Mouse (Mus musculus) midbrain, embryonic 12.5 days (tissue): ENCODE data around the gene Jade2. TPM values are rescaled to one million over a fixed set of nuclear protein-coding genes. Genes with fewer than 3 reads are reported as not detected.

ENCODE experiments used
- ATAC-seq: fragments of 200-750 bp; cut with Nextera tagmentation; 2 replicates; pipeline ENCODE4 v1.8.0; 2017; ENCODE audit warnings: low read depth, moderate TSS enrichment, moderate library complexity; ENCODE audit not compliant: low FRiP score
- H3K27ac ChIP-seq: fragments of 300-500 bp; sonication (generic); replicated peaks from 2 replicates; pipeline ENCODE4 v1.5.1; 2016; ENCODE audit warnings: mild to moderate bottlenecking
- H3K27me3 ChIP-seq: fragments of 300-500 bp; sonication (generic); 2 replicates; pipeline ENCODE4 v1.6.1; 2016; ENCODE audit warnings: mild to moderate bottlenecking
- H3K36me3 ChIP-seq: fragments of 300-500 bp; sonication (generic); 2 replicates; pipeline ENCODE4 v1.6.1; 2016
- H3K4me1 ChIP-seq: fragments of 300-500 bp; sonication (generic); 2 replicates; pipeline ENCODE4 v1.6.1; 2016
- H3K4me2 ChIP-seq: fragments of 300-500 bp; sonication (generic); replicated peaks from 2 replicates; pipeline ENCODE4 v1.6.1; 2016; ENCODE audit warnings: mild to moderate bottlenecking, moderate library complexity
- H3K4me3 ChIP-seq: fragments of 300-500 bp; sonication (generic); 2 replicates; pipeline ENCODE4 v1.5.1; 2016; ENCODE audit warnings: mild to moderate bottlenecking
- H3K9ac ChIP-seq: fragments of 300-500 bp; sonication (generic); replicated peaks from 2 replicates; pipeline ENCODE4 v1.6.1; 2016; ENCODE audit warnings: mild to moderate bottlenecking, moderate library complexity
- H3K9me3 ChIP-seq: fragments of 300-500 bp; sonication (generic); 2 replicates; pipeline ENCODE4 v1.6.1; 2016; ENCODE audit warnings: mild to moderate bottlenecking
- WGBS: fragments of 180-500 bp; shearing (Covaris S2); methylation state at CpG from one replicate; pipeline ENCODE4 v1.1.7; 2016; 5-methylcytosine and 5-hydroxymethylcytosine counted together
- polyA plus RNA-seq: library from polyadenylated mRNA; unstranded; fragments of >200 nt; fragmentation: Nextera tagmentation; extraction: Ambion mirVana; gene quantifications from 2 replicates; pipeline ENCODE4 v1.2.1, GENCODE M21; 2016

The Jade2 gene
- polyA plus RNA-seq, 1 experiment from 2014 or later: 0.43 TPM

GRCm38 (mm10) chr11:51875792-51876195 lies 18.3 kb upstream of the Jade2 start:
- Histone ChIP-seq H3K9me3 (0 out of 2 replicates have a peak, but pooled peaks cover 3% of the 10 kb centered on the region), H3K36me3 (no peaks in the 10 kb centered on the region), H3K4me3 (no peak overlapping the region), H3K4me2 (no peak overlapping the region), H3K27ac (no peak overlapping the region), H3K9ac (no peak overlapping the region), H3K27me3 (no peaks in the 10 kb centered on the region), H3K4me1 (no peaks in the 10 kb centered on the region)
- WGBS: 25% methylated on average over 4 of the region's 4 CpGs
- no peak for ATAC-seq

- Histone ChIP-seq H3K4me3 (no peak overlapping the region), H3K4me1 (no peaks in the 10 kb centered on the region), H3K9me3 (0 out of 2 replicates have a peak, but pooled peaks cover 1% of the 10 kb centered on the region), H3K4me2 (no peak overlapping the region), H3K27me3 (no peaks in the 10 kb centered on the region), H3K27ac (no peak overlapping the region), H3K36me3 (no peaks in the 10 kb centered on the region), H3K9ac (no peak overlapping the region)
- no peak for ATAC-seq
- WGBS: 81% methylated on average over 1 of the region's 1 CpGs
Measured at GRCm38 (mm10) chr11:51875086-51875485, 17.6 kb upstream of the Jade2 start.

- H3K4me3 ChIP-seq: no peak overlapping the region
- H3K27me3 ChIP-seq: no peaks in the 10 kb centered on the region
- no peak for ATAC-seq
- WGBS: 90% methylated on average over 7 of the region's 7 CpGs
- no peak overlapping the region for H3K27ac ChIP-seq
- no peaks in the 10 kb centered on the region for H3K36me3 ChIP-seq
- no peaks in the 10 kb centered on the region for H3K4me1 ChIP-seq
- H3K4me2 ChIP-seq: no peak overlapping the region
- H3K9me3 ChIP-seq: no peaks in the 10 kb centered on the region
- H3K9ac ChIP-seq: no peak overlapping the region
Measured at GRCm38 (mm10) chr11:51874266-51875036, 17.0 kb upstream of the Jade2 start.

- Histone ChIP-seq H3K4me3 (no peak overlapping the region), H3K27ac (no peak overlapping the region), H3K9me3 (no peaks in the 10 kb centered on the region), H3K4me1 (no peaks in the 10 kb centered on the region), H3K27me3 (no peaks in the 10 kb centered on the region), H3K9ac (no peak overlapping the region), H3K36me3 (no peaks in the 10 kb centered on the region), H3K4me2 (no peak overlapping the region)
- no peak for ATAC-seq
- 91% methylated on average over 5 of the region's 5 CpGs for WGBS
Measured at GRCm38 (mm10) chr11:51873141-51873540, 15.7 kb upstream of the Jade2 start.

- Histone ChIP-seq H3K9me3 (no peaks in the 10 kb centered on the region), H3K4me1 (no peaks in the 10 kb centered on the region), H3K4me3 (no peak overlapping the region), H3K36me3 (no peaks in the 10 kb centered on the region), H3K9ac (no peak overlapping the region), H3K4me2 (no peak overlapping the region), H3K27ac (no peak overlapping the region), H3K27me3 (no peaks in the 10 kb centered on the region)
- ATAC-seq: no peak
- WGBS: 91% methylated on average over 10 of the region's 10 CpGs
Measured at GRCm38 (mm10) chr11:51867261-51867660, 9.8 kb upstream of the Jade2 start.

- Histone ChIP-seq H3K4me1 (no peaks in the 10 kb centered on the region), H3K9me3 (no peaks in the 10 kb centered on the region), H3K4me3 (no peak overlapping the region), H3K4me2 (no peak overlapping the region), H3K9ac (no peak overlapping the region), H3K27me3 (no peaks in the 10 kb centered on the region), H3K27ac (no peak overlapping the region), H3K36me3 (no peaks in the 10 kb centered on the region)
- ATAC-seq: no peak
- WGBS: 83% methylated on average over 3 of the region's 3 CpGs
Measured at GRCm38 (mm10) chr11:51866020-51866419, 8.6 kb upstream of the Jade2 start.

- peaks cover 22% of the 10 kb centered on the region for H3K4me1 ChIP-seq
- H3K9me3 ChIP-seq: no peaks in the 10 kb centered on the region
- no peak overlapping the region for H3K9ac ChIP-seq
- H3K4me3 ChIP-seq: no peak overlapping the region
- WGBS: 86% methylated on average over 8 of the region's 8 CpGs
- peaks cover 46% of the 10 kb centered on the region for H3K27me3 ChIP-seq
- no peak for ATAC-seq
- no peak overlapping the region for H3K27ac ChIP-seq
- H3K4me2 ChIP-seq: no peak overlapping the region
- no peaks in the 10 kb centered on the region for H3K36me3 ChIP-seq
Measured at GRCm38 (mm10) chr11:51860666-51861065, 3.2 kb upstream of the Jade2 start.

- Histone ChIP-seq H3K4me2 (no peak overlapping the region), H3K36me3 (no peaks in the 10 kb centered on the region), H3K4me3 (no peak overlapping the region), H3K9ac (no peak overlapping the region), H3K27me3 (peaks cover 48% of the 10 kb centered on the region), H3K27ac (no peak overlapping the region), H3K9me3 (no peaks in the 10 kb centered on the region), H3K4me1 (peaks cover 30% of the 10 kb centered on the region)
- ATAC-seq: no peak
- WGBS: 15% methylated on average over 2 of the region's 2 CpGs
Measured at GRCm38 (mm10) chr11:51859561-51859960, 2.1 kb upstream of the Jade2 start.

GRCm38 (mm10) chr11:51858528-51859051 lies 1.1 kb upstream of the Jade2 start:
- Histone ChIP-seq H3K4me2 (peak overlapping the region; percentile 100), H3K4me3 (peak overlapping the region; percentile 64), H3K9me3 (no peaks in the 10 kb centered on the region), H3K27me3 (peaks cover 52% of the 10 kb centered on the region), H3K9ac (peak overlapping the region; percentile 71), H3K4me1 (peaks cover 30% of the 10 kb centered on the region), H3K36me3 (no peaks in the 10 kb centered on the region), H3K27ac (no peak overlapping the region)
- under 1% methylated on average over 22 of the region's 28 CpGs for WGBS
- no peak for ATAC-seq

GRCm38 (mm10) chr11:51857818-51858527 lies 520 bp upstream of the Jade2 start:
- Histone ChIP-seq H3K9ac (peak overlapping the region; percentile 71), H3K9me3 (no peaks in the 10 kb centered on the region), H3K27ac (no peak overlapping the region), H3K27me3 (peaks cover 52% of the 10 kb centered on the region), H3K4me1 (peaks cover 34% of the 10 kb centered on the region), H3K4me2 (peak overlapping the region; percentile 100), H3K4me3 (peak overlapping the region; percentile 64), H3K36me3 (no peaks in the 10 kb centered on the region)
- peak; percentile 57 for ATAC-seq
- 1% methylated on average over 33 of the region's 52 CpGs for WGBS

GRCm38 (mm10) chr11:51856616-51857080 lies 805 bp downstream of the Jade2 start:
- no peak for ATAC-seq
- H3K9me3 ChIP-seq: no peaks in the 10 kb centered on the region
- H3K27me3 ChIP-seq: peaks cover 52% of the 10 kb centered on the region
- WGBS: under 1% methylated on average over 41 of the region's 41 CpGs
- peak overlapping the region; percentile 64 for H3K4me3 ChIP-seq
- no peaks in the 10 kb centered on the region for H3K36me3 ChIP-seq
- H3K4me2 ChIP-seq: peak overlapping the region; percentile 100
- H3K9ac ChIP-seq: peak overlapping the region; percentile 71
- H3K4me1 ChIP-seq: peaks cover 40% of the 10 kb centered on the region
- no peak overlapping the region; the same call in 1 of the 2 replicates for H3K27ac ChIP-seq
